Mouse (Mus musculus): Measurements from ENCODE around the gene Sult3a2. TPM values are rescaled to one million over a fixed set of nuclear protein-coding genes. Genes with fewer than 3 reads are reported as not detected.

Gene Sult3a2
- polyA plus RNA-seq, 1 experiment from 2014 or later: not detected

DNA sequence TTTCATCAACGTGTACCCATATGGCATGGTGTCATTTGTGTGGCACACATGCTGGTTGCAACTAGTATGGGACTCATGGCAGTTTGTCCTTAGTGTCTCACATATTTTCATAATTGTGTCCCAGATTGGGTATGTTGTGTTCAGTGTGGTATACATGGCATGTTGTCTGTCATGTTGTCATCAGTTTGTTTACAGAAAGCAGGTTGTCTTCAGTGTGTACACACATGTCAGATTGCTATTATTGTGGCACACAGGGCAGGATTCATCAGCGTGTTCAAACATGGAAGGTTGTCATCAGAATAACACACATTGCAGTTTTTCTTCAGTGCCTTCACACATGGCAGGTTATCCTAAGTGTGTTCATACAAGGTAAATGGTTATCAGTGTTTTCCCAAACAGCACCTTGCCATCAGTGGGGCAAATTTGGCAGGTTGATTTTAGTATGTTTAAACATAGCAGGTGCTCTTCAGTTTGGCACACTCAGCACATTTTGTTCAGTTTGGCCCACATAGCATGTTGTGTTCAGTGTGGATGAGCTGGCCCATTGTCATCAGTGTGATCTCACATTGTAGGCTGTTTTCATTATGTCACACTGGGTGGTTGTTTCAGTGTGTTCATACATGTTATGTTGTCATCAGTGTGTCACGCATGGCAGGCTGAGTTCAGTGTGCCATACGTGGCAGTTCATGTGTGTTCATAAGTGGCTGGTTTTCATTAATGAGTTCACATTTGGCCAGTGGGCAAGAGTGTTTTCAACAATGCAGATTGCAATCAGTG is 53.9 kb downstream of the Sult3a2 start:
- ATAC-seq (ENCODE audit: low read depth) (no peak), DNase-seq (no peak)
- no peaks in the 10 kb centered on the region for H3K9me3 ChIP-seq (replicated peaks)
- H3K27ac ChIP-seq: no peak overlapping the region
- H3K9ac ChIP-seq: no peak overlapping the region
- H3K4me1 ChIP-seq (replicated peaks): no peaks in the 10 kb centered on the region
- H3K36me3 ChIP-seq: no peaks in the 10 kb centered on the region
- 59% methylated on average over 4 of the region's 4 CpGs for WGBS (ENCODE audit: insufficient replicate concordance)
- H3K4me3 ChIP-seq (replicated peaks): no peak overlapping the region
- no peak overlapping the region for H3K4me2 ChIP-seq
- no peaks in the 10 kb centered on the region for H3K27me3 ChIP-seq

DNA sequence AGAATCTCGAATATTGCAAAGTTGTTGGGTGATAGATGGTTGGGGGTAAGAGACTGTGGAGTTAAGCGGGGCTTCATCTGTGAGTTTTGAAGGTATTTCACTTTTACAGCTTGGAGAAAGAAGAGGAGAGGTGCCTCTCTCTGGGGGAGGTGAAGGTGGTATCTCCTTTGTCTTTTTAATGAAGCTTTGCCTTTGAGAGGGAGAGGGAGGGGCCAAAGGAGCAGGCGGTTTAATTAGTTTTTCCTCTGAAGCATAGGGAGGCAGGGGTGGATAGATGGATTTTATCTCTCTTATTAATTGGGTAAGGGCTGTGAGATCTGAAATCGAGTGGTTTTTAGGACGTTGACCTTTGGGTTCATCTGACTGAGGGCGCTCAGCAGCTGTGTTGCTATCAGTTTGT is 62.7 kb downstream of the Sult3a2 start:
- Histone ChIP-seq H3K4me3 (replicated peaks) (no peak overlapping the region), H3K4me2 (no peak overlapping the region), H3K9ac (no peak overlapping the region), H3K36me3 (no peaks in the 10 kb centered on the region), H3K27me3 (no peaks in the 10 kb centered on the region), H3K27ac (no peak overlapping the region), H3K9me3 (replicated peaks) (no peaks in the 10 kb centered on the region), H3K4me1 (replicated peaks) (no peaks in the 10 kb centered on the region)
- ATAC-seq (ENCODE audit: low read depth): no peak
- 27% methylated on average over 6 of the region's 6 CpGs for WGBS (ENCODE audit: insufficient replicate concordance)
- no peak for DNase-seq

DNA sequence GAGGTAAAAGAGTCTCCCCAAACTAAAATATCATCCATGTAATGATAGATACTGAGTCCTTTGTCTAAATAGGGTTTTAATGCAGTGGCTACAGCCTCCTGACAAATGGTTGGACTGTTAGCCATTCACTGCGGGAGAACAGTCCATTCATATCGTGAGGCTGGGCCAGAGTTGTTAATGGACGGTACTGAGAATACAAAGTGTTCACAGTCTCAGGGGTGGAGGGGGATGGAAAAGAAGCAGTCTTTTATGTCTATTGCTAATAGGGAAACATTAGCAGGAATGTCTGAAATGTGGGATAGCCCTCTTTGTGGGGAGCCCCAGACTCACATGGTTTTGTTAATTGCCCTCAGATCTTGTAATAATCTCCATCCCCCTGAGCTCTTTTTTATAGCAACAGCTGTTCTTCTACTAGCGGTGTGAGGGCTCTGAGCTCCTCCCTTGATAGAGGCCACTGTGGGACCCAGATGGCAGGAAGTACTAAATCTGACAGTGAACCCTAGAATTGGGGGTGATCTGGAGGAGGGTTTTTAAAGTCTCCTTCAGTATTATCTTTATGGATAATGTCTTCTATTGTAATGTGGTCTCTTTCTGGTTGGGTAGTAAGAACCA is 64.6 kb downstream of the Sult3a2 start:
- Histone ChIP-seq H3K27ac (no peak overlapping the region), H3K4me2 (no peak overlapping the region), H3K4me1 (replicated peaks) (no peaks in the 10 kb centered on the region), H3K4me3 (replicated peaks) (no peak overlapping the region), H3K27me3 (no peaks in the 10 kb centered on the region), H3K9me3 (replicated peaks) (no peaks in the 10 kb centered on the region), H3K36me3 (no peaks in the 10 kb centered on the region), H3K9ac (no peak overlapping the region)
- no peak for DNase-seq
- WGBS (ENCODE audit: insufficient replicate concordance): 73% methylated on average over 4 of the region's 4 CpGs
- no peak for ATAC-seq (ENCODE audit: low read depth)

Other genes with a start within 250 kb of the Sult3a2 start
- gene Clvs2, start 161.9 kb downstream of the Sult3a2 start, polyA plus RNA-seq (2015; fragmentation: Nextera tagmentation; extraction: Ambion mirVana): not detected in 2 replicates
- gene Sult3a1, start 71.0 kb upstream of the Sult3a2 start, polyA plus RNA-seq (2015; fragmentation: Nextera tagmentation; extraction: Ambion mirVana): not detected in 2 replicates
- not detected in 2 replicates for gene Rsph4a, start 118.4 kb upstream of the Sult3a2 start, polyA plus RNA-seq (2015; fragmentation: Nextera tagmentation; extraction: Ambion mirVana)
- gene Zup1, start 164.6 kb upstream of the Sult3a2 start, polyA plus RNA-seq (2015; fragmentation: Nextera tagmentation; extraction: Ambion mirVana): 7.8 and 9.3 TPM in 2 replicates
- 72.8 and 84.5 TPM in 2 replicates for gene Rwdd1, start 232.9 kb upstream of the Sult3a2 start, polyA plus RNA-seq (2015; fragmentation: Nextera tagmentation; extraction: Ambion mirVana)